Mouse (Mus musculus): ENCODE measurements at regions not wholly inside any gene's neighbourhood (a gene's known extent, or its start where the extent isn't known, plus 50 kb on each side); places are given as distances from the start of the nearest gene placed in this dataset.

DNA sequence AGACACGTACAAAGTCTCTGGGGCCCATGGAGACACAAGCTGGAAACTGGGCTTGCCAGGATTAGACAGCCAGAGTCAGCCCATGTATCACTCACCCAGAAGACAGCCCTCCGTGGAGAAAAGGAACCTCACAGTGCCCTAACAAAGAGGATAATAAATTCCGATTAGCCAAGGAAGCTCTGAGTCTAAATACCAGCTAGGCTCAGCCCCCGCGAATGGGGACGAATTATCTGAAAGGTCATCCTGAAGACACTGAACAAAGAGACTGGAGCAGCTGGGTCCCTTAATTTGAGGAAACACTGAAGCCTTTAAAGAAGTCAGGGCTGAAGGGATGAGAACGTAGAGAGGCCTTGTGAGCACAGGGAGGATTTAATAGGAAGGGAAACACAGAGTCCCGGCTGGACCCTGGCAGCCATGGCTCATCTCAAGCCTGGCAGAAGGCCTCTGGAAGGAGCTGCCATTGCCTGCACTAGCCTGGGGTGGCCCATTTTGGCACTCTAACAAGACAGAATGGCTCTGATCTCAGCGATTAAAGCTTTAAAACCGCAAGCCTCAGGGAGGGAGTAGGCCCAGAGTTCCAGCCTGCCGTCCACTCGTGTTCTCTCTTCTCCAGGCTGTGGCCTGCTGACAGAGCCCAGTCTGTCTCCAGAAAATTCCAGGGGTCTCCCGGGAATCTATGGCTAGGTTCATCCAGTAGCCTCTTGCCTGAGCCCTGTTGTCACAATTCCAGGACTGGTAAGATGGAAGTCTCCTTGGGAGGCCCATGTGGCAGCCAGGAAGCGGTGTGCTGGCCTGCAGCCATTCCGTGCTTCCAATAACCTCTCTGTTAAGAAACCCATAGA, 343.0 kb upstream of the Zfp462 start:
- TF ChIP-seq POU5F1 (IDR thresholded peaks at IDR 0.05; ENCODE audit: borderline replicate concordance, low read length) = no peak
- no peak for TF ChIP-seq NANOG (IDR thresholded peaks at IDR 0.05; ENCODE audit: borderline replicate concordance, low read length)
- TF ChIP-seq CTCF (conservative IDR thresholded peaks at IDR 0.05; ENCODE audit: low read length) = no peak
- no peaks in the 10 kb centered on the region for H3K9me3 ChIP-seq (ENCODE audit: low read length)
- no peak overlapping the region for H3K4me3 ChIP-seq (replicated peaks; ENCODE audit: low read length)
- no peaks in the 10 kb centered on the region for H3K27me3 ChIP-seq (ENCODE audit: insufficient read depth, low read length)
- H3K4me1 ChIP-seq (replicated peaks; ENCODE audit: low read depth, low read length) = no peaks in the 10 kb centered on the region
- H3K36me3 ChIP-seq (ENCODE audit: insufficient read depth, low read length) = no peaks in the 10 kb centered on the region

DNA sequence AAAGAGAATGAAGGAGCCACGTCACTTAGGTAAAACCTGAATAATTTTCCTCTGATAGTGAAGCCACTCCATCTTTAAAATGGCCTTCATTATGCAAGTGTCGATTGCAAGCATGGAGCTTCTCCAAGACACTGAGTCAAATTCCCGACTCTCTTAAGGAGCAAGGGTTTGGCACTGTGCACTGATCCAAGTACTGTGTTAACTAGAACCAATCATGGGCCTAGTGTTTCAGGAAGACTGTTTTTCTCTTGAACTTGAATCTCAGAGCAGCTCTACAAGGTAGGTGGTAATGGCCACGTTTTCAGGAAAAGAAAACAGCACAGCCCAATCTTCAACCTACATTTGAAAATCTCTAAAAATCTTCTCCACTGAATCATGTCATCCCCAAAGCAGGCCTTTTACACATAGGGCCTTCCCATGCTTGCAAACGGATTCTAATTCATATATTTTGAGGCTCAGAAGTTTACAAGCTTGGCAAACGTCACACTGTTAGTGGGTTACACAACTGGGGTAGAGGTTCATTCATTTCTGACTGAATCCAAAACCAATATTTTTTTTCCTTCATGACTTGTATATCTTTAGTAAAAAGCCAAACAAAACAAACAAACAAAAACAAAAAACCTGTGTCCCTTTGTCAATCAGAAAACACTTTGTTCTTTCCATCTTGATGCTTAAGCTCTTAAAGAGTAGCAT, 342.2 kb upstream of the Zfp462 start:
- TF ChIP-seq NANOG (IDR thresholded peaks at IDR 0.05; ENCODE audit: borderline replicate concordance, low read length) (no peak), POU5F1 (IDR thresholded peaks at IDR 0.05; ENCODE audit: borderline replicate concordance, low read length) (no peak), CTCF (conservative IDR thresholded peaks at IDR 0.05; ENCODE audit: low read length) (no peak)
- Histone ChIP-seq H3K4me1 (replicated peaks; ENCODE audit: low read depth, low read length) (no peaks in the 10 kb centered on the region), H3K27me3 (ENCODE audit: insufficient read depth, low read length) (no peaks in the 10 kb centered on the region), H3K9me3 (ENCODE audit: low read length) (no peaks in the 10 kb centered on the region), H3K36me3 (ENCODE audit: insufficient read depth, low read length) (no peaks in the 10 kb centered on the region), H3K4me3 (replicated peaks; ENCODE audit: low read length) (no peak overlapping the region)

GRCm38 (mm10) chr4:54610101-54610500, 334.7 kb upstream of the Zfp462 start:
- no peaks in the 10 kb centered on the region for H3K36me3 ChIP-seq (ENCODE audit: insufficient read depth, low read length)
- H3K9me3 ChIP-seq (ENCODE audit: low read length) = no peaks in the 10 kb centered on the region
- TF ChIP-seq POU5F1 (IDR thresholded peaks at IDR 0.05; ENCODE audit: borderline replicate concordance, low read length) (peak; percentile 39; the same call in 1 of the 2 replicates), NANOG (IDR thresholded peaks at IDR 0.05; ENCODE audit: borderline replicate concordance, low read length) (no peak; the same call in 1 of the 2 replicates), CTCF (conservative IDR thresholded peaks at IDR 0.05; ENCODE audit: low read length) (no peak)
- H3K4me1 ChIP-seq (replicated peaks; ENCODE audit: low read depth, low read length) = peaks cover 49% of the 10 kb centered on the region
- no peaks in the 10 kb centered on the region for H3K27me3 ChIP-seq (ENCODE audit: insufficient read depth, low read length)
- H3K4me3 ChIP-seq (replicated peaks; ENCODE audit: low read length) = no peak overlapping the region

DNA sequence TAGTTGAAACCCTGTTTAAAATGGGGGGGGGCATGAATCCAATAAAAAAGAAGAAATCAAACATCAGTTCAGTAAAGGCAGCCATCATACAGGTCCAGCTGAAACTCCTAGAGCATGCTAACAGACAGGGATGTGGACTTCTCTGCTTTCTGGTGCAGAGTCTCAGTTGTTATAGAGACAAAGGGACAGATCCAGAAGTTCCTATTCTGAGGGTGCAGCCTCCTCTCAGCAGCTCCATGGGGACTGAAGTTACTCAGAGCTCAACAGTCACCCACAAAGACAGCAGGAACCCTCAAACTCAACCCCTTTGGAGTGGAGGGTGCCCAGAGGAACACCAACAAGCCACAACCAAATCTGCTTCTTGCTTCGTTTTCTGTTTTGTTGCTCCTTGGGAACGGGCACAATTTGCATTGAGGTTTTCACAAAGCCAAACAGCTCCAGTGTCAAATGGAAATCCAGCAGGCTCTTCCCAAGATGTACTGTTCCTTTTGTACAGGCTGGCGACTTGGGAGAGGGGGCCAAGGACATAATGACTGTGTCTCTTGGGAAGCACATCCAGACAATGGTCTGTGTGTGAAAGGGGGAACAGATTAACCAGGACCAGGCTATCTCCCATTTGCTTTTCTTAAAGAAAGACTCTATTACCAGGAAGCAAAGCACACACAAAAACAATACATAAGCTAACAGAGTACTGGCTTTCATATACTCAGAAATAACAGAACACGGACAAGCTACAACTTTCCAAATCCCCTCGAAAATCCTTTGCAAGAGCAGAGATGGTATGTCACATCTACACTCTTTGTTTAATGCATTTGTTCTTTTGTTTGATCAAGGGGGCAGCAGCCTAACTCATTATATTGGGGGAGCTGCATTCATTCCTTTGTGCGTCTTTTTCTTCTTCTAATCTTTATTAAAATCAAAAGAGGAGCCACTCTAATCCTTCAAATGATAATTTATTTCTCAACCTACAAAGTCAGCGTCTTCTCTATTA, 332.6 kb upstream of the Zfp462 start:
- no peaks in the 10 kb centered on the region for H3K9me3 ChIP-seq (ENCODE audit: low read length)
- TF ChIP-seq NANOG (IDR thresholded peaks at IDR 0.05; ENCODE audit: borderline replicate concordance, low read length) = no peak
- no peak for TF ChIP-seq POU5F1 (IDR thresholded peaks at IDR 0.05; ENCODE audit: borderline replicate concordance, low read length)
- no peak for TF ChIP-seq CTCF (conservative IDR thresholded peaks at IDR 0.05; ENCODE audit: low read length)
- H3K4me1 ChIP-seq (replicated peaks; ENCODE audit: low read depth, low read length) = peaks cover 49% of the 10 kb centered on the region
- no peaks in the 10 kb centered on the region for H3K36me3 ChIP-seq (ENCODE audit: insufficient read depth, low read length)
- H3K4me3 ChIP-seq (replicated peaks; ENCODE audit: low read length) = no peak overlapping the region
- no peaks in the 10 kb centered on the region for H3K27me3 ChIP-seq (ENCODE audit: insufficient read depth, low read length)

DNA sequence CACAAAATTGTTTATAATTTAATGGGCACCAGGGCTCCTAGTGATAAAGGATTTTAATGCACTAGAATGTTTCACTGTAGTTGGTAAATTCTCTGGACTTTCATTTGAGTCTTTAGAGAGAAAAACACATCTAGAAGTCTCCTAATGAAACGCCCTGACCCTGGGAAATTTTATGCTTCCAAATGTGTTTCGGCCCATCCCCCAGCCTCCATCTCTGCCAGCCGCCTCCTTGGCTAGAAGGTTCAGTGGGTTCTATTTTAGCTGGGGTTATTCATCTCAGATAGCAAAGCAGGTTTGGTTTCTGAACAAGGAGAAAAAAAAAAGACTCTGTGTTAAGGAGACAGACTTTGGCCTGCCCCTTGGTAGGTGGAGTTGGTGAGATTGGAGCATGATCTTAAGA, 331.8 kb upstream of the Zfp462 start:
- Histone ChIP-seq H3K4me1 (replicated peaks; ENCODE audit: low read depth, low read length) (peaks cover 49% of the 10 kb centered on the region), H3K27me3 (ENCODE audit: insufficient read depth, low read length) (no peaks in the 10 kb centered on the region), H3K36me3 (ENCODE audit: insufficient read depth, low read length) (no peaks in the 10 kb centered on the region), H3K9me3 (ENCODE audit: low read length) (no peaks in the 10 kb centered on the region), H3K4me3 (replicated peaks; ENCODE audit: low read length) (no peak overlapping the region)
- TF ChIP-seq CTCF (conservative IDR thresholded peaks at IDR 0.05; ENCODE audit: low read length) = no peak
- no peak for TF ChIP-seq POU5F1 (IDR thresholded peaks at IDR 0.05; ENCODE audit: borderline replicate concordance, low read length)
- TF ChIP-seq NANOG (IDR thresholded peaks at IDR 0.05; ENCODE audit: borderline replicate concordance, low read length) = no peak

- H3K27me3 ChIP-seq (ENCODE audit: insufficient read depth, low read length) = no peaks in the 10 kb centered on the region
- no peaks in the 10 kb centered on the region for H3K9me3 ChIP-seq (ENCODE audit: low read length)
- peaks cover 49% of the 10 kb centered on the region for H3K4me1 ChIP-seq (replicated peaks; ENCODE audit: low read depth, low read length)
- TF ChIP-seq POU5F1 (IDR thresholded peaks at IDR 0.05; ENCODE audit: borderline replicate concordance, low read length) (no peak), NANOG (IDR thresholded peaks at IDR 0.05; ENCODE audit: borderline replicate concordance, low read length) (no peak), CTCF (conservative IDR thresholded peaks at IDR 0.05; ENCODE audit: low read length) (no peak)
- no peaks in the 10 kb centered on the region for H3K36me3 ChIP-seq (ENCODE audit: insufficient read depth, low read length)
- no peak overlapping the region for H3K4me3 ChIP-seq (replicated peaks; ENCODE audit: low read length)
Measured at GRCm38 (mm10) chr4:54613611-54614010, 331.2 kb upstream of the Zfp462 start.

GRCm38 (mm10) chr4:54615886-54616285, 329.0 kb upstream of the Zfp462 start:
- H3K27me3 ChIP-seq (ENCODE audit: insufficient read depth, low read length) = no peaks in the 10 kb centered on the region
- TF ChIP-seq CTCF (conservative IDR thresholded peaks at IDR 0.05; ENCODE audit: low read length) (no peak), POU5F1 (IDR thresholded peaks at IDR 0.05; ENCODE audit: borderline replicate concordance, low read length) (no peak), NANOG (IDR thresholded peaks at IDR 0.05; ENCODE audit: borderline replicate concordance, low read length) (no peak)
- no peaks in the 10 kb centered on the region for H3K36me3 ChIP-seq (ENCODE audit: insufficient read depth, low read length)
- H3K4me1 ChIP-seq (replicated peaks; ENCODE audit: low read depth, low read length) = peaks cover 32% of the 10 kb centered on the region
- no peak overlapping the region for H3K4me3 ChIP-seq (replicated peaks; ENCODE audit: low read length)
- no peaks in the 10 kb centered on the region for H3K9me3 ChIP-seq (ENCODE audit: low read length)
